Mouse (Mus musculus) ovary, postnatal 36 days (tissue): ENCODE data around the gene Treh.

Source experiments
- DNase-seq: peaks from one replicate; pipeline ENCODE4 v3.0.0; 2022; ENCODE audit warnings: low spot score, mixed read lengths

The Treh gene

DNA sequence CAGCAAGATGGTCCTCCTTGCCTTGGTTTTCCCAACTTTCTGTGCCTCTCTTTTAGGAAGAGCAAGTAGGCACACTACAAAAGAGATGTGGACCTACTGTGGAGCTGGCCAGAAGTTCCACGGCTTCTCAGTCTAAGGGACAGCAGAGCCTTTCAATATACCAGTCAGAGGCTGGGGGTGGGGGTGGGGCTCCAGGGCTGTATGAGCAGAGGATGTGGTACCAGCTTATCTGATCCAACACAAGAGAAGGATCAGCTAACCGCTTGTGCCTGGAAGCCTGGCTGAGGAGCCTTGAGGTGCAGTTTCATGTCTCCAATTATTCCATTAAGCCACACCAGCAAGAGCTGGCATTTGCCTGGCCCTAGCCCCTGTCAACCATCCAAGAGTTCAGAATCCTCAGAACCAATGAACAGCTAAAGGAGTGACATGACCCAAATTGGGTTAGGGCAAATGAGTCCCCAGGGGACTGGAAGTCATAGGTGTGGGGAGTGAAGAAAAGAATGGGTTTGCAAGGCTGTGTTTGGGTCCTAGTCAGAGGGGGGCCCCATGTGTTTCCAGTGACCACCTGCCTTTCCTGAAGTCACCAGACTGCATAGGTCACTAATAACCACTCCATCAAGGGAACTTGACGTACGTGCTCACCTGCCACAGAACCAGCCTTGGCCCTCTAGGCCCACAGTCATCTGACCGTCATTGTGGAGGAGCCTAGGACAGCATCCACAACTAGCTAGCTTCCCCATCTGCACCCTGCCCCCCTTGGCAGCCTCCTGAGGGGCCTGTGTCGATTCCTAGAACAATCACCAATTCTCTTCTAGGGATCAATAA lies 44.2 kb downstream of the Treh start:
- DNase-seq: no peak

- peak; percentile 45 for DNase-seq
These were observed 44.8 kb downstream of the Treh start for GRCm38 (mm10) chr9:44717822-44718242.

DNA sequence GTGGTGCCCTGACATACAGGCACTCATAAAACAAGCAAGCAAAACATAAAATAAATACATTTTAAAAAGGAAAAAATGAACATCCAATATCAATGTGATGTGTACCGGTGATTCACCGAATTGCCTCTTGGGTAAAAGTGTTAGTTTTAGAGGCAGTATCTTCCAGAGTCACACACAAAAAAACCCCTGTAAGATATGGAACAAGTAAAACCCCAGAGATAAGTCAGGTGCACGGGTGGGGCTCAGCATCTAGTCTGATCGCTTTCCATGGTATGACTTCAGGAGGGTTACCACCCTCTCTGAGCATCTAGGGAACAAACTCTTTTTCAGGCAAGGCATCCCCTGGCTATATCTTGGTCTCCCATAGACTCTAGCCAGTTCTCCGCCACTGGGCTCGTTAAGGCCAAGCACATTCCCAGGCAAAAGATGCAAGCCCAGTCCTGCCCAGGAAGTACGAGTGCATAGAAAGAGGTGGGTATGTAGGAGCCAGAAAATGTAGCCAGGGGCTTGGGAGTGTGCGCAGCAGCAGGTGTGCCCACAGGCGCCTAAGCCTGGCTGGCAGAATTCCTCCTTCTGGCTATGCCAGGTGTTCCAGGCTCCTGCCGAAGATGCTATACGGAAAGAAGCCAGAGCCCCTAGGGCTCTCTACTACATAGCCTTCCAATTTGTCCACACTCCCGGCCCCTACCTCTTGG lies 46.1 kb downstream of the Treh start:
- no peak for DNase-seq

DNA sequence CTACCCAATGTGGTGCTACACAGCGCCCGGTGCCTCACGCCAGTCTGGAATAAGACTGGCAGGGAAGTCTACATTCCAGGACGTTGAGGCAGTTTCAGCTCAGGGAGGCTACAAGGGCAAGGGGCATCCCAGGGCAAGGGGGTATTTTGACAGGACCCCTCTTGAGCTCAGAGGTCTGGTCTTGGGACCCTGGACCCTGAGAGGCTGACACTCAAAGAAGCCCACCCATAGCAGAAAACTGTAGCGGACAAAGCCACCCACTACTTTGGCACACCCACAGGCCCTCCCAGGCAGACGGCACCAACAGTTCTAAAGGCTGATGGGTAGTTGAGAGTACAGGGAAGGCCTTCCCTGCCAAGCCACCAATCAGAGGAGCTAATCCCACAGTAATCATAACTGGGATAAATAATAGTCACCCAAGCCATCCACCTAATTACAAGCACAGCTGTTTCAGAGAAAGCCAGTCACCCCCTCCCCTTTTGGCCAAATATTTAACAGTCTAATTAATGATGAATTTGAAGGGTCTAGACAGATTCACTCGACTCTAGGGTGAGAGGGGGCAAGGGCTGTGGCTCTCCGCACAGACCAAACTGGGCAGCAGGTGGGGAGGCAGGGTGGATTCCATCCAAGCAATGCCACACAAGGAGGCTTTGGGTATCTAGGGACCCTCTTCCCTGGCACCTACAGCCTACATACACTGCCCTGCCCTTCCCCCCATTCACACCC lies 46.8 kb downstream of the Treh start:
- DNase-seq: no peak

DNA sequence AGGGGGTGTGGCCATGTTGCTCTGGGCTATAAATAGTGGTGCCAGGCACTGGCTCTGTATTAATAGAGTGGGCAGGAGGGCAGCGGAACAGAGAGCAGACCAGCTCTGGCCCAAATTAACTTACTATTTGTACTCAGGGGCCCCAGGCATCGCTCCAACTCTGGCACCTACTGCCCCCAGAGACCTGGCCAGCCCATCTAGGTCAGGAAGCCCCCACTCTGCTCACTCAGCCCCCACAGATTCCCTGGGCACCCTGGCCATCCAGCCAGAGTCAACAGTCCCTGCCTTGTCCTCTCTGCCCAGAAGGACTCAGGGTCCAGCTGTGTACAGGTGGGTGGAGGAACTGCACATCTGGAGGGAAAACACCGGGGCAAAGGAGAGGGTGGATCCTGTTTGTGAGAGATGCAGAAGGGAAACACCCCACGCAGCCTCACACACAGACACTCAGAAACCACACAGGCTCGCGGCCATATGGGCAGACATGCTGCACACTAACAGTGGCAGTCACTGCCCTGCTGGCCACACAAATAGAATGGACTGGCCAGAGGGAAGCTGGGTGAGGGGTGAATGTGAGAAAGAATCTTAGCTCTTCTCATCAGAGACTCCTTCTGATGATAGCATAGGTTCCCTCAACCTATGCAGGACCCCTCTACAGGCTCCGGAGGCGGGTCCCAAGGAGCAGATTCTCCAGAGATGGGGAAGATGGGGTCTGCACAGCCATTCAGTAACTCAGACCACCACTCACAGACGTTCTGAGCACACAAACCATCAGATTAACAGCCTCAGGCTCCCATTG lies 47.5 kb downstream of the Treh start:
- no peak for DNase-seq

DNA sequence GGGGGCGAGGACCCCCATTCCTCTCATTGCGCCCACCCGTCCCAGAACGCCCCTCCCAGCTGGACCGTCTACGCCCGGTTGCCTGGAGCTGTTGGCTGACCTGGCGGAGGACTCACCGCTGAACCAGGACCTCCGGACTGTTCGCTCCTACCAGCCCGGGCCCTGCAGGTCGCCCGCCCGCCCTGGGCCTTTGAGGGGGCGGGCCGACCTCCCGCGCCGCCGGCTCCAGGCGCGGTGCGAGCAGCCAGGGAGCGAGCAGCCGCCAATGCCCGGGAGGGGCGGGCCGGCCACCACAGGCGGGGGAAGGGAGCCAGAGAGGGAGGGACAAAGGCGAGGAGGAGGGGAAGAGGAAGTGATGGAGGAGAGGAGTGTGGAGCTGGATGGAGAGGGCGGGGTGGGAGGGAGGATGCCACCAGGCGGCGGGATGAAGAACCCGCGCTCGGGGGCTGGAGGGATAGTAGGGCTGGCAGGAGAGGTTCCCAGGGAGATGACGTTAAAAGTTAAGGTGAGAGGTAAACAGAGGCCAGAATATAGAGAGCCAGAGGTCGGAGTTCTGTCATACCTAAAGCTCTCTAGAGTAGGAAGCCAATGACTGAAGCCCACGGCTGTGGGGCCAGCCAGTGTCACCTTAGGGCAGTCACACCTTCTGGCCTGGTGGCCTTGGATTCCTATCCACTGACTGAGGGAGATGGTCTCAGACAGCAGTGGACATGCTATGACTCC lies 48.3 kb downstream of the Treh start:
- peak; percentile 92 for DNase-seq

DNA sequence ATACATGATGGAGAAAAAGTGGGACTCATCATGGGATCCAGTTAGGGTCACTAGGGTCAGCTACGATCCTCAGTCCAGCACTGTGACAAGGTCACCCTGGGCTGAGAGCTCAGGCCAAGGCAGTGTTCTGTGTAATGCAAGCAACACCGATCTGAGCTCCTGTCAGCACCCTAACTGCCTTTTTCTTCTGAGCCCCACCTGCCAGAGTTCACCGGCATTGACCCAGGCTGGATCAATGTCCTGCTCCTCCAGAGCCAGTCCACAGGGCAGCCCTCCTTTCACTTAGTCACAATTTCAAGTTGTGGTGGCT lies 48.8 kb downstream of the Treh start:
- no peak for DNase-seq

GRCm38 (mm10) chr9:44722575-44722974 lies 49.5 kb downstream of the Treh start:
- DNase-seq: no peak

DNA sequence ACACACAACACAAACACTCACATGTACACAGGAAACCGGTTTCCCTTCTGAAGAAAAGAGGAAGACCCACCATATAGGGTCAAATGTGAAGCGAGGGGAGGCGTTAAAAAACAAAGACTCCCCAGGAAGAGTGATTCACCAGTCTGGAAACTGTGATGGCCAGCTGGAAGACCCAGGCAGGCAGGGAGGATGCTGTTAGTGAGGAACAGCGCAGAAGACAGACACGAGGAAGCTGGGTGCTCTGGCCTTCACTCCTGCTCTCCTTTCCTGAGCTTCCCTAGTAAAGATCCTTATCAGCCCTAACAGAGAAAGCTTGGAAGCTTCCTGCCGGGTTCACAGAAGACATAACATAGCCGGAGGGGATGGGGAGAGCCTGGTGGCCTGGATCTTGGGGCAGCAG lies 50.0 kb downstream of the Treh start:
- DNase-seq: no peak

- DNase-seq: no peak
These were observed 50.5 kb downstream of the Treh start for GRCm38 (mm10) chr9:44723521-44724041.

DNA sequence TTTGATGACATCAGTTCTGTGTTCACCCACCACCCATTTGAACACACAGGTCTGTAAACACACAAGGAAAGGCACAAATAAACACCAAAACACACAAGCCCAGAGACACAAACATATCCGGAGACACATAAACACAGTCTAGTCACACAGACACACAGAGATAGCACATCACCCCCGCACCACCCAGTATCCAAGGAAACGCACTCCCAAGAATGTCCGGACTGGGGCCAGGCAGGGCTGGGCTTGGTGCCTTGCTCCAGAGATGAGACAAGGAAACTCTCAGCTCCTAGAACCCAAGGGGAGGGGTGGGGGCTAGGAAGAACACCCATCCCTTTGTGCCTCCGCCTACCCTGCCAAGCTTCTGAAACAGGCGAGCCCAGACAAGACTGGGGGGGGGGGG lies 51.2 kb downstream of the Treh start:
- DNase-seq: peak; percentile 61

DNA sequence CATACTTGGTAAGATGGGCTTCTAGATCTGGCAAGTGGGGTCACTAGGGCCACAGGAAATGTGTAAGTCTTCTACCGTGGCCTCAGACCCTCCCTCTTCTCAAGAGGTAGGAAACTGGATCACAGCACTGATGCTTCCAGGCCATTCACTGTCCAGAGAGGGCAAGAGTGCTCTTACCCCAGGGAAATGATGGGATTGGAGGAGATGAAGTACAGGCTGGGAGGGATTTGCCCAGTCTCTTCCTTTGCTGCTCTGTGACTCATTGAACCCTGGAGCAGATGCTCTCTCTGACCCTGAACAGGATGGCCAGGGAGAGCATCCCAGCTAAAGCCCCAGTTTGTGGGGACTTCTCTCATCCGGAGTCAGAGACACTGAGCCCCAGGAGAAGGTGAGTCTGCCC lies 51.6 kb downstream of the Treh start:
- no peak for DNase-seq

DNA sequence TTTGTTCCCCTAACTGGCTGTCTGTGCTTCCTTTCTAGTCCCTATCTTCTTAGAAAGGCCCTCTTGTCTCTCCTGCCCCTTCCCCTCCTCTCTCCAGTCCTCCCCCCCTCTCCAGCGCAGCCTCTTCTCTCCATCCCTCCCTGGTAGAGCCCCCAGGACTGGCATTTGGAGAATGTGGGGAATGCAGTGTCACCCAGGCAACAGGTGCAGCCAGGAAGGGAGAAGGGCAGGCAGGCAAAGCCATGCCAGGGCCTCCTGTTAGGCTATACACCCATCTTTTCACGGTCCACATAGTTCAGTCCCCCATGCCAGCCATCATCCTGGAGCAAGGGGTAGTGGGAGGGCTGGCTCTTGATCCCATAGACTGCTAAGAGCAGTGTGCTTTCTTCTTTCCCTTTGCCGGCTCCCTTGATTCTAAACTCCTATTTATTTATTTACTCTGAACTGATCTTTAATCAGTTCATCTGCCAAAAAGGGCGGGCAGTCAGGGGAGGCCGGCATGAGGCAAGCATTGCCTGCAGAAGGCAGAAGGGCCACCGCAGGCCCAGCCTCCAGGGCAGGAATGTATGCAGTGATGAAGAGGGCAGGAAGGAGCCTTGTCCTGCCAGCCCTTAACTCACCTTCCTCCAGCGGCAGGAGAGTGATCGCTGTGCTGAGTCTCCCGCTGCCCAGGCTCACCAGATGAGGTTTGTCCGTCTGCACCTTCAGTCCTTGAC lies 53.6 kb downstream of the Treh start:
- no peak for DNase-seq

GRCm38 (mm10) chr9:44727441-44727840 lies 54.4 kb downstream of the Treh start:
- no peak for DNase-seq

DNA sequence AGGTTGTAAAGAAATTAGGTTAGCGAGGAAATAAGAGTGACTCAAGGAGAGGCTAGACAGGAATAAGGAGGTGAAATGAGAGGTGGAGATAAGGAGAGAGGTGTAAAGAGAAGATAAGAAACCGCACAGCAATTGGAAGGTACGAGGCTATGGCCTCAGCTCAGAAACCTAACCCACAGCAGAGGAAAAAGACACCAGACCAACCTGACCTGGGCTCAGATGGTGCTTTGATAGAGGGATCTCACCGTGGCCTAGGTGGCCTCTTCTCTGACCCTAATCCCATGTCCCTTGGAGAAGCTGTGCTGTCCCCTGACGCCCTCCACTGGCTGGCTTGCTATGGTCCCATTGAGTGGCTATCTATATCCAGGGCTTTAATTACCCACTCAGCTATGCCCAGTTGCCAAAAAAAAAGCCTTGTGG lies 59.1 kb downstream of the Treh start:
- DNase-seq: no peak

GRCm38 (mm10) chr9:44732921-44733530 lies 60.0 kb downstream of the Treh start:
- DNase-seq: no peak

DNA sequence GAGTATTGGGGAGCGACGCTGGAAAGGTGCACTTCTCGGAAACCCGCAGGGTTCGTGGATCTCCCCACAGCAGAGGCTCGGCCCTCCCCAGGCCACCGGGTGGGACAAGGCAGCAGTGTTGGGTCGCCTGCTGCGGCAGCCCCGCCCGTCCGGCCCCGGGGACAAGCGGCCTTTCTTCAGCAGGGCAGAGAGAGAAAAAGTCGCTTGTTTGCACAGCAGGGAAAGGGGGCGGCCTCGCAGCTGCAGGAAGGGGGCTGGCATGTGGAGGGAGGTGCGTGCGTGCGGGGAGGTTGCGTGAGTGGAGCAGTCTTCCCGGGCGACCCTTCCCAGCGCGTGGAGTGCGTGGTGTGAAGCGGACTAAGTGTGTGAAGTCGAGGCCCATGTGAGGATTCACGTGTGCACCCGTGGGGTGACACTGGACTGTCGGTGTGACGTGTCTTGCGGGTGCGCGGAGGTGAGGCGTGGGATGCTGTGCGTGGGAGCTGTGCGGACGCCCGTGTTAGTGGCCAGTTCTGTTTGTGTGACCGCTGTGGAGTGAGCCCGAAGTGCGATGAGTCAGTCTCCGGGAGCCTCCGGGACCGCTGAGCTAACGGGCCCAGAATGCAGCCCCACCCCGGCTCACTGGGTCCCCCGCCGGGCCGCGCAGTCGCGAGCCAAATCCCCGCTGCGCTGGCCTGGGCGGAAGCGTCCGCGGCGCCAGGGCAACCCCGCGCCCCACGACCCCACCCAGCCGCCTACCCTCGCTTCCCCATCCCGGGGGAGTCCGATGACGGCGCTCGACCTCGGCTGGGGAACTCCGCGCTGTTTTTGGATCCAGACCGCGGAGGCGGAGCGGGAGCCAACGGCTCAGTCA lies 60.9 kb downstream of the Treh start:
- peak; percentile 70 for DNase-seq

GRCm38 (mm10) chr9:44734524-44735494 lies 61.8 kb downstream of the Treh start, which contains the start of gene Phldb1:
TSS of gene Phldb1 (minus strand) at chr9:44735198.
- DNase-seq: peak; percentile 84
